Mouse (Mus musculus) embryonic facial prominence, embryonic 10.5 days (tissue): ENCODE measurements around the gene Cd40. TPM values are rescaled to one million over a fixed set of nuclear protein-coding genes. Genes with fewer than 3 reads are reported as not detected.
A peak's percentile ranks its signal among the peaks of the same experiment; 100 is the strongest.

ENCODE experiments used
- DNase-seq: peaks from one replicate; pipeline ENCODE4 v3.0.0-alpha.2; 2017; ENCODE audit warnings: low spot score
- H3K27ac ChIP-seq: fragments of 300-500 bp; sonication (generic); replicated peaks from 2 replicates; pipeline ENCODE4 v1.5.1; 2016; ENCODE audit warnings: mild to moderate bottlenecking
- H3K27me3 ChIP-seq: fragments of 300-500 bp; sonication (generic); replicated peaks from 2 replicates; pipeline ENCODE4 v1.6.1; 2016; ENCODE audit warnings: low read depth, mild to moderate bottlenecking; ENCODE audit not compliant: poor library complexity, severe bottlenecking
- H3K36me3 ChIP-seq: fragments of 300-500 bp; sonication (generic); replicated peaks from 2 replicates; pipeline ENCODE4 v1.6.1; 2016; ENCODE audit warnings: mild to moderate bottlenecking, moderate library complexity
- H3K4me1 ChIP-seq: fragments of 300-500 bp; sonication (generic); 2 replicates; pipeline ENCODE4 v1.6.1; 2016
- H3K4me3 ChIP-seq: fragments of 300-500 bp; sonication (generic); 2 replicates; pipeline ENCODE4 v1.5.1; 2016; ENCODE audit warnings: mild to moderate bottlenecking, moderate library complexity
- H3K9me3 ChIP-seq: fragments of 300-500 bp; sonication (generic); 2 replicates; pipeline ENCODE4 v1.6.1; 2016; ENCODE audit warnings: mild to moderate bottlenecking
- WGBS: fragments of 180-500 bp; shearing (Covaris S2); methylation state at CpG from one replicate; pipeline ENCODE4 v1.1.7; 2016; 5-methylcytosine and 5-hydroxymethylcytosine counted together
- polyA plus RNA-seq: library from polyadenylated mRNA; unstranded; fragments of >200 nt; fragmentation: Nextera tagmentation; extraction: Ambion mirVana; gene quantifications from 2 replicates; pipeline ENCODE4 v1.2.1, GENCODE M21; 2016

Cd40 gene
- polyA plus RNA-seq, 1 experiment from 2014 or later = 6.2 TPM

DNA sequence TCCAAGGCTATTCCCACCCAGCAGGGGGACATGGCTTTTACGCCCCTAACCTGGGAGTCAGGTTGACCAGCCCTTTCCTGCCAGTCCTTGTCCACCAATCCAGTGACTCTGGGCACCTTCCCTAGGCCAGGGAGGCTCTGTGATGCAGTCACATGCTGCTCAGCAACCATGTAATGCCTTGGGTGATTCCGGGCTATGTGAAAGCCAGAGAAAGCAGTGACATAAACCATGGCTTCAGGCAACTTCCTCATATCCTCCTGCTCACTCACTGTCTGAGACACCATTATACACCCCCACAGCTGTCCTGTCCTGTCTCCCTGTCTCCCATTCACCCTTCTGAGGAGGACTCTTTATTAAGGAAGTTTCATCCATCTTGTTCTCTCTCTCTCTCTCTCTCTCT is 35.2 kb downstream of the Cd40 start, which contains the start of gene 1700025C18Rik:
1700025C18Rik (minus strand) TSS at position 101 of the 400 bp plus-strand sequence.
- Histone ChIP-seq H3K36me3 (no peaks in the 10 kb centered on the region), H3K27me3 (peaks cover 22% of the 10 kb centered on the region), H3K4me1 (peaks cover 25% of the 10 kb centered on the region), H3K27ac (no peak within 1 kb of the TSS), H3K9me3 (no peaks in the 10 kb centered on the region), H3K4me3 (no peak within 1 kb of the TSS)
- no peak for DNase-seq
- WGBS = 85% methylated on average over 2 of the region's 2 CpGs

- H3K4me1 ChIP-seq = peaks cover 34% of the 10 kb centered on the region
- DNase-seq = no peak
- H3K36me3 ChIP-seq = no peaks in the 10 kb centered on the region
- no peak overlapping the region for H3K4me3 ChIP-seq
- WGBS = 67% methylated on average over 8 of the region's 8 CpGs
- peaks cover 31% of the 10 kb centered on the region for H3K27me3 ChIP-seq
- no peaks in the 10 kb centered on the region for H3K9me3 ChIP-seq
- no peak overlapping the region for H3K27ac ChIP-seq
Measured at GRCm38 (mm10) chr2:165091433-165091965, 36.1 kb downstream of the Cd40 start.

- peaks cover 40% of the 10 kb centered on the region for H3K27me3 ChIP-seq
- H3K27ac ChIP-seq = no peak overlapping the region
- H3K36me3 ChIP-seq = no peaks in the 10 kb centered on the region
- 56% methylated on average over 7 of the region's 7 CpGs for WGBS
- H3K4me1 ChIP-seq = peaks cover 43% of the 10 kb centered on the region
- no peak for DNase-seq
- H3K4me3 ChIP-seq = no peak overlapping the region
- no peaks in the 10 kb centered on the region for H3K9me3 ChIP-seq
Measured at GRCm38 (mm10) chr2:165092393-165092792, 37.0 kb downstream of the Cd40 start.

GRCm38 (mm10) chr2:165096367-165096766 is 40.9 kb downstream of the Cd40 start:
- H3K27me3 ChIP-seq = peaks cover 65% of the 10 kb centered on the region
- H3K27ac ChIP-seq = peak overlapping the region; percentile 14; the same call in 1 of the 2 replicates
- peak overlapping the region; percentile 18; the same call in 1 of the 2 replicates for H3K4me3 ChIP-seq
- no peaks in the 10 kb centered on the region for H3K9me3 ChIP-seq
- DNase-seq = peak; percentile 60
- 18% methylated on average over 10 of the region's 10 CpGs for WGBS
- no peaks in the 10 kb centered on the region for H3K36me3 ChIP-seq
- H3K4me1 ChIP-seq = peaks cover 58% of the 10 kb centered on the region

- WGBS = 79% methylated on average over 3 of the region's 3 CpGs
- Histone ChIP-seq H3K9me3 (no peaks in the 10 kb centered on the region), H3K4me1 (peaks cover 47% of the 10 kb centered on the region), H3K4me3 (no peak overlapping the region), H3K36me3 (no peaks in the 10 kb centered on the region), H3K27me3 (peaks cover 88% of the 10 kb centered on the region), H3K27ac (no peak overlapping the region)
- DNase-seq = no peak
Measured at GRCm38 (mm10) chr2:165098861-165099260, 43.4 kb downstream of the Cd40 start.

- H3K27me3 ChIP-seq = peaks cover 92% of the 10 kb centered on the region
- peaks cover 50% of the 10 kb centered on the region for H3K4me1 ChIP-seq
- H3K36me3 ChIP-seq = no peaks in the 10 kb centered on the region
- peak; percentile 52 for DNase-seq
- 10% methylated on average over 6 of the region's 6 CpGs for WGBS
- H3K9me3 ChIP-seq = no peaks in the 10 kb centered on the region
- H3K27ac ChIP-seq = no peak overlapping the region
- H3K4me3 ChIP-seq = no peak overlapping the region
Measured at GRCm38 (mm10) chr2:165100749-165101148, 45.3 kb downstream of the Cd40 start.

- no peak for DNase-seq
- 88% methylated on average over 3 of the region's 3 CpGs for WGBS
- Histone ChIP-seq H3K4me1 (peaks cover 40% of the 10 kb centered on the region), H3K27ac (no peak overlapping the region), H3K4me3 (no peak overlapping the region), H3K36me3 (no peaks in the 10 kb centered on the region), H3K27me3 (peaks cover 92% of the 10 kb centered on the region), H3K9me3 (no peaks in the 10 kb centered on the region)
Measured at GRCm38 (mm10) chr2:165102920-165103319, 47.5 kb downstream of the Cd40 start.

DNA sequence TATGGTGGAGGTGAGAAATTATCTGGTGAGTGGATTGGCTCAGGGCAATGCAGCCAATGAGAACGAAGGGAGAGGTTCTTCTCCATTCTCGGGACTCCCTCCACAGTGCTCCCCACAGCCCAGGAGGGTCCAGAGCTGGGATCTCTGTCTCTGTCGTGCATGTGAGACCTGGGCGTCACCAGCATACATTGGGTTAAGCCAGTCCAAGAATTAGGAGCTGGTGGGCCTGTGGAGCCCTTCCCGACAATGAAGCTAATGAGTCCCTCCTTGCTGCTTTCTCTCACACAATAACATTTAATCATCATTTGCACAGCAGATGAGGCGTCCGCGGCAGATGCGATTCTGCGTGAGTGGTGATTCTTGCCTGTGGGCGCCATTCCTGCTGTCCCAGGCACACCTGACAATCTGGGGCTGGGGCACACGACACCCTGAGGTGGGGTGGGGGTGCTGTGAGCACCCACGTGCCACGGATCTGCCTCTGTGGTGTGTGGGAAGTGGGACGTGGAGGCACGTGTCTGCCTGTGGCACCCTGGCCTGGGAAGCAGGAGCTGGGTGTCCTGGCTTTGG is 50.2 kb downstream of the Cd40 start:
- H3K9me3 ChIP-seq = no peaks in the 10 kb centered on the region
- no peaks in the 10 kb centered on the region for H3K36me3 ChIP-seq
- 77% methylated on average over 16 of the region's 16 CpGs for WGBS
- H3K27ac ChIP-seq = no peak overlapping the region
- H3K4me1 ChIP-seq = peaks cover 33% of the 10 kb centered on the region
- H3K27me3 ChIP-seq = peaks cover 94% of the 10 kb centered on the region
- no peak overlapping the region for H3K4me3 ChIP-seq
- DNase-seq = no peak

DNA sequence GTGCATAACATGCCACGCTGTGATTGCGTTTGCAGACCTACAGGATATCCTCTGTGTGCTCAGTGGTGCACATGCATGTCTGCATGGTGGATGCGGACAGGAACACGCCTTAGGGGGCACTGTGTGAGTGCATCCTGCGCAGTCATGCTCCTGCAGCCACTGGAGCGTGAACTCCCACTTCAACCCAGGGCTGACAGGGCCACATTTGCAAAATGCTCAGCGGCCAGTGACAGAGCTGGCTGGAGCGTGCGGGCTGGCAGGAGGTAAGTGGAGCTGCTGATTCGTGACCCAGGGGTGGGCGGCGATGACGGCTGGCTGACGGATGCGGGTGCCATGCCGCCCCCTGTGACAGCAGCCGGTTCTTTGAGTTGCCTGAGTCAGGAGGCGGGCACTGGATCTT is 51.2 kb downstream of the Cd40 start:
- 28% methylated on average over 18 of the region's 18 CpGs for WGBS
- peaks cover 95% of the 10 kb centered on the region for H3K27me3 ChIP-seq
- H3K9me3 ChIP-seq = no peaks in the 10 kb centered on the region
- H3K36me3 ChIP-seq = no peaks in the 10 kb centered on the region
- H3K4me3 ChIP-seq = no peak overlapping the region
- DNase-seq = no peak
- H3K4me1 ChIP-seq = peaks cover 24% of the 10 kb centered on the region
- peak overlapping the region; percentile 44 for H3K27ac ChIP-seq

DNA sequence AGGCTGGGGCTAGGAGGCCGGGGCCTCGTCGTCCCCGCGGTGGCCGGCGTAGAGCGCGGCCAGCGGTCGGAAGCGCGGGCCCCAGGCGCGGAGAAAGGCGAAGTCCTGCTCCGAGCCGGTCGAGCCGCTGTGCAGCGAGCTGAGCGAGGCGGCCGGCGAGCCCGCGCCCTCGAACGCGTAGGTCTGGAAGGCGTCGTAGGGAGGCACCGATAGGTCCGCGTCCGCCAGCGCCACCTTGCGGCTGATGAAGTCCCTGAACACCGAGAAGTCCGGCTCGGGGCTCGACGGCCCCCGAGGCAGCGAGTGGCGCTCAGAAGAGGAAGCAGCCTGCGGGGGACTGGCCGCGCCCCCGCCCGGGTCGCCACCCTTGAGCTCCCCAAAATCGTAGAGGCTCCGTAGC is 56.7 kb downstream of the Cd40 start:
- Histone ChIP-seq H3K36me3 (no peaks in the 10 kb centered on the region), H3K9me3 (no peaks in the 10 kb centered on the region), H3K4me1 (peaks cover 34% of the 10 kb centered on the region), H3K27me3 (peaks cover 100% of the 10 kb centered on the region), H3K4me3 (peak overlapping the region; percentile 25; the same call in 1 of the 2 replicates), H3K27ac (no peak overlapping the region)
- WGBS = under 1% methylated on average over 54 of the region's 54 CpGs
- DNase-seq = peak; percentile 90

- Histone ChIP-seq H3K36me3 (no peaks in the 10 kb centered on the region), H3K4me1 (peaks cover 36% of the 10 kb centered on the region), H3K9me3 (no peaks in the 10 kb centered on the region), H3K4me3 (no peak overlapping the region), H3K27me3 (peaks cover 100% of the 10 kb centered on the region), H3K27ac (no peak overlapping the region)
- 20% methylated on average over 11 of the region's 11 CpGs for WGBS
- DNase-seq = peak; percentile 66
Measured at GRCm38 (mm10) chr2:165113733-165114132, 58.3 kb downstream of the Cd40 start.

- peaks cover 31% of the 10 kb centered on the region for H3K4me1 ChIP-seq
- no peak overlapping the region for H3K27ac ChIP-seq
- peaks cover 68% of the 10 kb centered on the region for H3K27me3 ChIP-seq
- 81% methylated on average over 9 of the region's 9 CpGs for WGBS
- H3K4me3 ChIP-seq = no peak overlapping the region
- no peaks in the 10 kb centered on the region for H3K36me3 ChIP-seq
- DNase-seq = no peak
- H3K9me3 ChIP-seq = no peaks in the 10 kb centered on the region
Measured at GRCm38 (mm10) chr2:165120765-165121164, 65.3 kb downstream of the Cd40 start.

GRCm38 (mm10) chr2:165121206-165121840 is 65.9 kb downstream of the Cd40 start:
- DNase-seq = peak; percentile 45
- 39% methylated on average over 10 of the region's 10 CpGs for WGBS
- Histone ChIP-seq H3K27me3 (peaks cover 68% of the 10 kb centered on the region), H3K4me3 (no peak overlapping the region), H3K36me3 (no peaks in the 10 kb centered on the region), H3K27ac (no peak overlapping the region), H3K4me1 (peaks cover 32% of the 10 kb centered on the region), H3K9me3 (no peaks in the 10 kb centered on the region)
